Comparison of ENCODE assay signal across 9 mouse cellular contexts in genomic region chr1:182087753-182088633, GRCm38 (mm10). TPM values are rescaled to one million over a fixed set of nuclear protein-coding genes. Genes with fewer than 3 reads are reported as not detected.
DNase-seq lines count a peak whose midpoint lies in the region; ATAC-seq and TF ChIP-seq lines count a peak whose summit lies in the region.
"Had no signal": no experiment of that assay in that cellular context is flagged by ENCODE, and none has a peak within 500 bp of the region (broad histone marks: within the 10 kb centered on the region; RNA-seq: fewer than 3 reads in every experiment).

No protein-coding gene starts in this region.

- H3K36me3 ChIP-seq in heart, embryonic 14.5 days (ENCODE audit: control insufficient read depth, insufficient read depth, low read length) = no peaks in the 10 kb centered on the region
- H3K36me3 ChIP-seq in stomach, embryonic 14.5 days (ENCODE audit: control insufficient read depth, insufficient read depth, low read length) = no peaks in the 10 kb centered on the region

- peaks cover 14% of the 10 kb centered on the region for H3K4me1 ChIP-seq in lung, adult 2 months (ENCODE audit: control insufficient read depth, insufficient read depth, low read length)
- H3K4me1 ChIP-seq in heart, embryonic 14.5 days (ENCODE audit: control insufficient read depth in 2 of 2, insufficient read depth in 2 of 2, low read length in 2 of 2) = peaks cover 48 to 56% of the 10 kb centered on the region in 2 experiments
- peaks cover 26% of the 10 kb centered on the region for H3K4me1 ChIP-seq in stomach, embryonic 14.5 days (ENCODE audit: control insufficient read depth, insufficient read depth, low read length)

- H3K4me3 ChIP-seq in lung, adult 2 months (replicated peaks; ENCODE audit: extremely low read depth, low read depth, low read length) = no peak overlapping the region
- no peak overlapping the region for H3K4me3 ChIP-seq in heart, embryonic 14.5 days (ENCODE audit: control insufficient read depth in 1 of 2, insufficient read depth in 1 of 2, low read depth in 1 of 2, low read length in 2 of 2)
- no peak overlapping the region for H3K4me3 ChIP-seq in stomach, embryonic 14.5 days (ENCODE audit: low read depth, low read length)

- peak; percentile 50 to 92 for DNase-seq in adrenal gland, adult (ENCODE audit: inconsistent age in 2 of 2, low spot score in 1 of 2)
- DNase-seq in adrenal gland, postnatal 4 days (ENCODE audit: low spot score in 2 of 2) = no peak
- peak; percentile 25 for DNase-seq in lung, adult 2 months
- no peak for DNase-seq in lung, postnatal 4 days
- no peak for DNase-seq in frontal cortex, adult 2 months (ENCODE audit: extremely low spot score in 1 of 2, low spot score in 1 of 2)
- DNase-seq in embryo, embryonic 10.5 days (ENCODE audit: low spot score) = no peak

- H3K27ac ChIP-seq in heart, embryonic 14.5 days (replicated peaks in 1 of 2; ENCODE audit: control insufficient read depth in 1 of 2, insufficient read depth in 1 of 2, low read depth in 2 of 2, low read length in 2 of 2) = peak overlapping the region; percentile 82 to 86
- peak overlapping the region; percentile 74; the same call in 1 of the 2 replicates for H3K27ac ChIP-seq in stomach, embryonic 14.5 days (ENCODE audit: low read length)
- H3K27ac ChIP-seq: macrophage had no signal

- no peak for TF ChIP-seq CTCF in lung, adult 2 months (IDR thresholded peaks at IDR 0.05; ENCODE audit: insufficient read depth, low read length)

- no peaks in the 10 kb centered on the region for H3K9me3 ChIP-seq in heart, embryonic 14.5 days (ENCODE audit: control insufficient read depth, low read length)
- no peaks in the 10 kb centered on the region for H3K9me3 ChIP-seq in stomach, embryonic 14.5 days (ENCODE audit: control insufficient read depth, low read depth, low read length)

- no peak for TF ChIP-seq POLR2A in lung, adult 2 months (IDR thresholded peaks at IDR 0.05; ENCODE audit: borderline replicate concordance, extremely low read depth, low read depth, low read length)

- H3K4me2 ChIP-seq in heart, embryonic 14.5 days (ENCODE audit: low read length) = no peak overlapping the region
- H3K4me2 ChIP-seq in stomach, embryonic 14.5 days (replicated peaks; ENCODE audit: low read depth, low read length) = no peak overlapping the region

- 61% methylated on average over 14 of the region's 14 CpGs for WGBS in lung, adult 2 months
- 76% methylated on average over 14 of the region's 14 CpGs for WGBS in heart, embryonic 14.5 days
- 79% methylated on average over 14 of the region's 14 CpGs for WGBS in stomach, embryonic 14.5 days

- no peaks in the 10 kb centered on the region for H3K27me3 ChIP-seq in heart, embryonic 14.5 days (ENCODE audit: control insufficient read depth, insufficient read depth, low read length)
- no peaks in the 10 kb centered on the region for H3K27me3 ChIP-seq in stomach, embryonic 14.5 days (ENCODE audit: control insufficient read depth, insufficient read depth, low read length)

- ATAC-seq in heart, embryonic 14.5 days (ENCODE audit: insufficient number of reproducible peaks, insufficient read depth, low FRiP score, low read depth) = no peak
- no peak for ATAC-seq in stomach, embryonic 14.5 days (ENCODE audit: insufficient number of reproducible peaks, insufficient read depth, low FRiP score, low read depth)

- H3K9ac ChIP-seq in heart, embryonic 14.5 days (ENCODE audit: low read length) = peak overlapping the region; percentile 42
- no peak overlapping the region for H3K9ac ChIP-seq in stomach, embryonic 14.5 days (replicated peaks; ENCODE audit: low read depth, low read length)

RNA-seq across cellular contexts. Expression of gene Srp9, which starts 36.5 kb away (rescaled TPM):
- 10 to 100 TPM; 60.0 to 68.5 TPM for total RNA-seq in adrenal gland, postnatal 4 days (2021)
- 26.8 and 33.9 TPM in 2 replicates for polyA plus RNA-seq in lung, adult 2 months (2012; rRNA removed)
- 112 and 113 TPM in 2 replicates for polyA plus RNA-seq in heart, embryonic 14.5 days (2014; fragmentation: Nextera tagmentation; extraction: Ambion mirVana)
- 145 and 153 TPM in 2 replicates for polyA plus RNA-seq in stomach, embryonic 14.5 days (2014; fragmentation: Nextera tagmentation; extraction: Ambion mirVana)
- polyA plus RNA-seq in frontal cortex, adult 2 months (2012; rRNA removed) = 116 and 120 TPM in 2 replicates

Comparison
In these comparisons a context has a peak if more than half of its experiments do, and no peak if none do; other contexts are left out.
1. DNase-seq: peak in adrenal gland, adult (2 of 2) and lung, adult 2 months (single experiment); none in adrenal gland, postnatal 4 days (0 of 2), lung, postnatal 4 days (0 of 2), frontal cortex, adult 2 months (0 of 2) and embryo, embryonic 10.5 days (single experiment).